Mouse (Mus musculus): ENCODE results near the gene Zfp329. TPM values are rescaled to one million over a fixed set of nuclear protein-coding genes. Genes with fewer than 3 reads are reported as not detected.

The Zfp329 gene
- polyA plus RNA-seq (2014; fragmentation: Nextera tagmentation; extraction: Ambion mirVana) = 7.9 and 9.8 TPM in 2 replicates

- peak within 1 kb of the TSS; percentile 81 for H3K4me2 ChIP-seq
- peaks cover 13% of the 10 kb centered on the region for H3K9me3 ChIP-seq (ENCODE audit: control insufficient read depth, low read length)
- 0 out of 2 replicates have a peak within 1 kb of the TSS, but pooled peaks have one; percentile 32 for H3K27ac ChIP-seq (ENCODE audit: low read depth, low read length)
- under 1% methylated on average over 40 of the region's 40 CpGs for WGBS
- peaks cover 10% of the 10 kb centered on the region for H3K36me3 ChIP-seq (ENCODE audit: control insufficient read depth, insufficient read depth, low read length)
- peak within 1 kb of the TSS; percentile 87 for H3K4me3 ChIP-seq (ENCODE audit: low read depth, low read length)
- ATAC-seq (replicated peaks; ENCODE audit: low FRiP score) (peak; percentile 97), DNase-seq (ENCODE audit: low spot score) (peak; percentile 86)
- H3K27me3 ChIP-seq (replicated peaks; ENCODE audit: control insufficient read depth, insufficient read depth, low read length) = no peaks in the 10 kb centered on the region
- no peaks in the 10 kb centered on the region; the same call in 1 of the 2 replicates for H3K4me1 ChIP-seq (replicated peaks; ENCODE audit: control insufficient read depth, insufficient read depth, low read length)
- peak within 1 kb of the TSS; percentile 87 for H3K9ac ChIP-seq (ENCODE audit: low read depth, low read length)
Measured at GRCm38 (mm10) chr7:12818521-12819295, at the start of gene Zfp329. Zfp329 (minus strand) TSS chr7:12818858.

DNA sequence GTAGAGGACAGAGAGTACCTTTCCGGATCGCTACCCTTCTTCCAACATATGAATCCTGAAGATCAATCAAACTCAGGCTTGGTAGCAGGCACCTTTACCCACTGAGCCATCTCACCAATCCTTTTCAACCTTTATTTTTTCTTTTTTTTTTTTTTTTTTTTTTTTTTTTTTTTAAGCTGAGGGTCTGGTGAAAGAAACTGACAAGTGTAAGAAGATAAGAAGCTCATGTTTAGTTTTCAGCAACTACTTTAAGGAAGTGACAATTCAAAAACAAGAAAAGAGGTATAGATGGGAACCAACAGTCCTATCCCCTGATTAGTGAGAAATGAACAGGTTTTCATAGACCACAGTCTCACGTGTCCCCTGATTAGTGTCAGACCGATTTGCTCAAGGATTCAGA is 17.1 kb upstream of the Zfp329 start:
- Histone ChIP-seq H3K36me3 (ENCODE audit: control insufficient read depth, insufficient read depth, low read length) (peaks cover 39% of the 10 kb centered on the region), H3K9me3 (ENCODE audit: control insufficient read depth, low read length) (peaks cover 12% of the 10 kb centered on the region), H3K27ac (ENCODE audit: low read depth, low read length) (no peak overlapping the region), H3K4me1 (replicated peaks; ENCODE audit: control insufficient read depth, insufficient read depth, low read length) (no peaks in the 10 kb centered on the region), H3K27me3 (replicated peaks; ENCODE audit: control insufficient read depth, insufficient read depth, low read length) (no peaks in the 10 kb centered on the region), H3K9ac (ENCODE audit: low read depth, low read length) (no peak overlapping the region; the same call in 1 of the 2 replicates), H3K4me3 (ENCODE audit: low read depth, low read length) (peak overlapping the region; percentile 76), H3K4me2 (peak overlapping the region; percentile 79)
- 89% methylated on average over 4 of the region's 4 CpGs for WGBS
- DNase-seq (ENCODE audit: low spot score) (no peak), ATAC-seq (replicated peaks; ENCODE audit: low FRiP score) (no peak)

GRCm38 (mm10) chr7:12835193-12835671 is 16.6 kb upstream of the Zfp329 start:
- Histone ChIP-seq H3K4me3 (ENCODE audit: low read depth, low read length) (peak overlapping the region; percentile 76), H3K36me3 (ENCODE audit: control insufficient read depth, insufficient read depth, low read length) (peaks cover 37% of the 10 kb centered on the region), H3K9me3 (ENCODE audit: control insufficient read depth, low read length) (peaks cover 12% of the 10 kb centered on the region), H3K9ac (ENCODE audit: low read depth, low read length) (peak overlapping the region; percentile 73), H3K27ac (ENCODE audit: low read depth, low read length) (peak overlapping the region; percentile 8), H3K27me3 (replicated peaks; ENCODE audit: control insufficient read depth, insufficient read depth, low read length) (no peaks in the 10 kb centered on the region), H3K4me1 (replicated peaks; ENCODE audit: control insufficient read depth, insufficient read depth, low read length) (no peaks in the 10 kb centered on the region), H3K4me2 (peak overlapping the region; percentile 79)
- DNase-seq (ENCODE audit: low spot score) (no peak), ATAC-seq (replicated peaks; ENCODE audit: low FRiP score) (peak; percentile 32)
- WGBS = 36% methylated on average over 13 of the region's 13 CpGs

- ATAC-seq (replicated peaks; ENCODE audit: low FRiP score) (peak; percentile 98), DNase-seq (ENCODE audit: low spot score) (peak; percentile 91)
- Histone ChIP-seq H3K27me3 (replicated peaks; ENCODE audit: control insufficient read depth, insufficient read depth, low read length) (no peaks in the 10 kb centered on the region), H3K4me2 (peak within 1 kb of the TSS; percentile 79), H3K4me3 (ENCODE audit: low read depth, low read length) (peak within 1 kb of the TSS; percentile 76), H3K27ac (ENCODE audit: low read depth, low read length) (peak within 1 kb of the TSS; percentile 25), H3K4me1 (replicated peaks; ENCODE audit: control insufficient read depth, insufficient read depth, low read length) (no peaks in the 10 kb centered on the region), H3K9me3 (ENCODE audit: control insufficient read depth, low read length) (peaks cover 12% of the 10 kb centered on the region), H3K9ac (ENCODE audit: low read depth, low read length) (peak within 1 kb of the TSS; percentile 73), H3K36me3 (ENCODE audit: control insufficient read depth, insufficient read depth, low read length) (peaks cover 31% of the 10 kb centered on the region)
- 3% methylated on average over 47 of the region's 47 CpGs for WGBS
Measured at GRCm38 (mm10) chr7:12834162-12835120, 15.8 kb upstream of the Zfp329 start, which contains the start of gene Zfp110. Zfp110 (plus strand) TSS chr7:12834761.

- no peak overlapping the region for H3K9ac ChIP-seq (ENCODE audit: low read depth, low read length)
- H3K4me3 ChIP-seq (ENCODE audit: low read depth, low read length) = no peak overlapping the region
- no peak overlapping the region for H3K27ac ChIP-seq (ENCODE audit: low read depth, low read length)
- no peak overlapping the region for H3K4me2 ChIP-seq
- H3K36me3 ChIP-seq (ENCODE audit: control insufficient read depth, insufficient read depth, low read length) = peaks cover 28% of the 10 kb centered on the region
- H3K9me3 ChIP-seq (ENCODE audit: control insufficient read depth, low read length) = peaks cover 23% of the 10 kb centered on the region
- no peaks in the 10 kb centered on the region for H3K27me3 ChIP-seq (replicated peaks; ENCODE audit: control insufficient read depth, insufficient read depth, low read length)
- H3K4me1 ChIP-seq (replicated peaks; ENCODE audit: control insufficient read depth, insufficient read depth, low read length) = no peaks in the 10 kb centered on the region; the same call in 1 of the 2 replicates
- DNase-seq (ENCODE audit: low spot score) (no peak), ATAC-seq (replicated peaks; ENCODE audit: low FRiP score) (no peak)
- WGBS = 92% methylated on average over 8 of the region's 8 CpGs
Measured at GRCm38 (mm10) chr7:12815566-12815965, 3.1 kb downstream of the Zfp329 start.

- Histone ChIP-seq H3K4me3 (ENCODE audit: low read depth, low read length) (peak overlapping the region; percentile 51), H3K27ac (ENCODE audit: low read depth, low read length) (no peak overlapping the region), H3K4me1 (replicated peaks; ENCODE audit: control insufficient read depth, insufficient read depth, low read length) (peaks cover 3% of the 10 kb centered on the region; the same call in 1 of the 2 replicates), H3K9ac (ENCODE audit: low read depth, low read length) (peak overlapping the region; percentile 62), H3K4me2 (peak overlapping the region; percentile 86), H3K27me3 (replicated peaks; ENCODE audit: control insufficient read depth, insufficient read depth, low read length) (no peaks in the 10 kb centered on the region), H3K36me3 (ENCODE audit: control insufficient read depth, insufficient read depth, low read length) (peaks cover 11% of the 10 kb centered on the region), H3K9me3 (ENCODE audit: control insufficient read depth, low read length) (peaks cover 5% of the 10 kb centered on the region)
- DNase-seq (ENCODE audit: low spot score) (no peak), ATAC-seq (replicated peaks; ENCODE audit: low FRiP score) (peak; percentile 80)
- under 1% methylated on average over 16 of the region's 16 CpGs for WGBS
Measured at GRCm38 (mm10) chr7:12803727-12804071, 15.0 kb downstream of the Zfp329 start.

DNA sequence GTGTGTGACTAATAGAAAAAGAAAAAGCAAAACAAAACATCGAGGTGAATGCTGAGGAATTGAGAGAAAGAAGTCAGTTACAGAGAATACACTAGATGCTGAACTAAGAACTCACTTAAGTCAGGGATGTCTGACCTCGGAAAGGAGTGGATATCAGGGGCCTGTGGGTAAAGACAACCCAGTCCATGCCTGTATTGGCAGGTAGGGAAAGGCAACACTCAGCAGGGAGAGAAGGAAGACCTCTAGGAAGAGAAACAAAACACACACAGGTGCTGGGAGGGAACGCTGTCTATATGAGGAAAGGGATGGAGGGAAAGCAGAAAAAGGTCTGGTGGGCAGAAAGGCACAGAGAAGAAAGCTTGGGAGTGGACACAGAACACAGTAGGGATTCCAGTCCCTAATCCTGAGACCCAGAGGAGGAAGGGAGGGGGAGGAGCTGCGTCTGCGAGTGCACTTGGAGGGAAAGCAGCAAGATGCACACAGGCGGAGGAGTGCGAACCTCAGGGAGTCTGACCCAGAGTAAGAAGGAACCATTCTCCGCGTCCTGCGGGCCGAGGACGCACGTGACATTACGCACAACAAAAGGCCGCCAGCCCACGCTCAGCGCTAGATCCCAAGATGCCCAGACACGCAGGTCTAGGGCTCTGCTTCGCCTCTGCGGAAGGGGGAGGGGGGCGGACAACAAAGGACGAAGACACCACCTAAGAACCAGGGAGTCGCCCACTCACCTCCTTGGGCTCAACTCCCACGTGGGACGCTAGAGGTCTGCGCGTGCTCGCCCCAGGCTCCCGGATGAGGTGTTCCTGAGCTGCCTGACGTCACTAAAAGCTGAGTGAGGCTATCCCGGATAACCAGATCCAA is 15.6 kb downstream of the Zfp329 start, which contains the start of gene Zscan18:
Gene Zscan18, minus strand, starts transcription at position 770 of the 861 bp plus-strand sequence.
- Histone ChIP-seq H3K4me3 (ENCODE audit: low read depth, low read length) (peak within 1 kb of the TSS; percentile 51), H3K27me3 (replicated peaks; ENCODE audit: control insufficient read depth, insufficient read depth, low read length) (no peaks in the 10 kb centered on the region), H3K27ac (ENCODE audit: low read depth, low read length) (no peak within 1 kb of the TSS), H3K9me3 (ENCODE audit: control insufficient read depth, low read length) (peaks cover 2% of the 10 kb centered on the region), H3K4me2 (peak within 1 kb of the TSS; percentile 86), H3K36me3 (ENCODE audit: control insufficient read depth, insufficient read depth, low read length) (peaks cover 5% of the 10 kb centered on the region), H3K9ac (ENCODE audit: low read depth, low read length) (peak within 1 kb of the TSS; percentile 62), H3K4me1 (replicated peaks; ENCODE audit: control insufficient read depth, insufficient read depth, low read length) (peaks cover 3% of the 10 kb centered on the region; the same call in 1 of the 2 replicates)
- 7% methylated on average over 31 of the region's 31 CpGs for WGBS
- peak; percentile 90 for ATAC-seq (replicated peaks; ENCODE audit: low FRiP score)
- peak; percentile 76 for DNase-seq (ENCODE audit: low spot score)

All from liver, embryonic 11.5 days (tissue).